Mouse (Mus musculus): ENCODE data around the gene Fignl2. TPM values are rescaled to one million over a fixed set of nuclear protein-coding genes. Genes with fewer than 3 reads are reported as not detected.
A peak's percentile ranks its signal among the peaks of the same experiment; 100 is the strongest.

Gene Fignl2
- total and polyA plus RNA-seq, 2 experiments = 1.8 to 6.4 TPM

DNA sequence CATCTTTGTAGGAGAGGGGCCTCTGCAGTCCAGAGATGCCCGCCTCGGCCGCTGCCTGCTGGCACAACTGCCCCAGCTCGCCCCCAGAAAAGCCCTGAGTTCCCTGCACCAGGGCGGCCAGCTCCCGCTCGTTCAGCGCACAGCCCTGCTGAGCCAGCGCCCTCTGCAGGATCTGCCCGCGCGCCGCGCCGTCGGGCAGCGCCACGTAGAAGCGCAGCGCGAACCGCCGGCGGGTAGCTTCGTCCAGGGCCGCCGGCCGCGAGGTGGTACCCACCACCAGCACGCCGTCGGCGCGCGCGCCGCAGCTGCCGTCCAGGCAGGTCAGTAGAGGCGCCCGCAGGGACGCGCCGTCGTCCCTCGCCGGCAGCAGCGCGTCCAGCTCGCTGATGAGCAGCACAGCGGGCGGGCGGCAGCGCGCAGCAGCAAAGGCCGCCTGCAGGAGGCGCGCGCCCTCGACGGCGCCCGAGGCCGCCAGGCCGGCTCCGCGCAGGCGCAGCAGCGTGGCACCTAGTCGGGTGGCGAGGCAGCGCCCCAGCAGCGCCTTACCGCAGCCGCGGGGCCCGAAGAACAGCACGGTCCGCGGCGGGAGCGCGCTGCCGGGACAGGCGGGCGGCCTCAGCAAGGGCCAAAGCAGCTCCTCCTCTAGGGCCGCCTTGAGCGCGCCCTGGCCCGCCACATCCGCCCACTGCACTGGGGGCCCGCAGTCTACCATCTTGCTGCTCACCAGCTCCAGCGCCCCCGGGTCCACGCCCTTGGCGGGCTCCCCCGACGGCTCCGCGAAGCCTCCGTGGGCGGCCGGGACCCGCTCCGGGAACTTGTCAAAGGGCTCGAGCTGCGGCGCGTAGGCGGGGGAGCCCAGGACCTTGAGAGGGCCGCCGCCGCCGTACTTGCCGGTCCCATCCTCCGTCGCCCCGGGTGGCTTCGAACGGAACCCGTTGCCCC lies 25.5 kb downstream of the Fignl2 start:
- 89% methylated on average over 120 of the region's 120 CpGs for WGBS

DNA sequence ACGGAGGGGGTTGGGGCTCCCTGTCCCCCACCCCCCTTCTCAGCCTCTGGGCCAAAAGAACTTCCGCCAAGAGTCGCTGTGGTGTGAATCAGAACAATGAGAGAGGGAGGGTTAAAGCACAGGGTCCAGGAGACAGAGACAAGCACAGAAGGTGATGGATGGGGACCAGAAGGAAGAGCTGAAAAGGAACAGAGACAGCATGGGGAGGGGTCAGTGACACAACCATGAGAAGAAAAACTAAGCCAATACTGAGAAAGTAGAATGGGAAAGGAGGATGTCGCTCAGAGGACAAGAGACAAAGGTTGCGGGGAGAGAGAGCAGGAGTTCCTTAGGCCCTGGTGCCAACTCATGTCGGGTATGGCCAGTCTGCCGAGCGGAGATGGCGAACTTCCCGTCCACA lies 26.5 kb downstream of the Fignl2 start:
- Histone ChIP-seq H3K27ac (replicated peaks; ENCODE audit: insufficient read depth, low read depth, low read length) (no peak overlapping the region), H3K4me3 (ENCODE audit: insufficient read depth, low read depth, low read length) (no peak overlapping the region), H3K36me3 (ENCODE audit: control insufficient read depth, insufficient read depth, low read length) (peaks cover 5% of the 10 kb centered on the region), H3K27me3 (ENCODE audit: control insufficient read depth, insufficient read depth, low read length) (peaks cover 4% of the 10 kb centered on the region; the same call in 1 of the 2 replicates), H3K4me1 (ENCODE audit: control insufficient read depth, insufficient read depth, low read length) (no peaks in the 10 kb centered on the region), H3K9ac (ENCODE audit: low read depth, low read length) (no peak overlapping the region), H3K79me2 (ENCODE audit: control insufficient read depth, insufficient read depth, low read length) (no peaks in the 10 kb centered on the region)
- WGBS = 94% methylated on average over 10 of the region's 10 CpGs
- DNase-seq (ENCODE audit: extremely low read depth, low read depth, low spot score) = no peak
- no peak for TF ChIP-seq POLR2A (IDR thresholded peaks at IDR 0.05; ENCODE audit: extremely low read depth, insufficient read depth, low read length)
- no peak for TF ChIP-seq CTCF (IDR thresholded peaks at IDR 0.05; ENCODE audit: low read depth, low read length)

More for the DNA sequence above, 25.5 kb downstream of the Fignl2 start:
- DNase-seq (ENCODE audit: extremely low read depth, low read depth, low spot score) = no peak
- peaks cover 5% of the 10 kb centered on the region for H3K36me3 ChIP-seq (ENCODE audit: control insufficient read depth, insufficient read depth, low read length)
- no peak overlapping the region for H3K9ac ChIP-seq (ENCODE audit: low read depth, low read length)
- no peaks in the 10 kb centered on the region for H3K27me3 ChIP-seq (ENCODE audit: control insufficient read depth, insufficient read depth, low read length)
- H3K4me3 ChIP-seq (ENCODE audit: insufficient read depth, low read depth, low read length) = no peak overlapping the region
- H3K27ac ChIP-seq (replicated peaks; ENCODE audit: insufficient read depth, low read depth, low read length) = no peak overlapping the region
- H3K4me1 ChIP-seq (ENCODE audit: control insufficient read depth, insufficient read depth, low read length) = no peaks in the 10 kb centered on the region
- H3K79me2 ChIP-seq (ENCODE audit: control insufficient read depth, insufficient read depth, low read length) = no peaks in the 10 kb centered on the region; the same call in 1 of the 2 replicates
- TF ChIP-seq CTCF (IDR thresholded peaks at IDR 0.05; ENCODE audit: low read depth, low read length) = no peak
- TF ChIP-seq POLR2A (IDR thresholded peaks at IDR 0.05; ENCODE audit: extremely low read depth, insufficient read depth, low read length) = no peak

DNA sequence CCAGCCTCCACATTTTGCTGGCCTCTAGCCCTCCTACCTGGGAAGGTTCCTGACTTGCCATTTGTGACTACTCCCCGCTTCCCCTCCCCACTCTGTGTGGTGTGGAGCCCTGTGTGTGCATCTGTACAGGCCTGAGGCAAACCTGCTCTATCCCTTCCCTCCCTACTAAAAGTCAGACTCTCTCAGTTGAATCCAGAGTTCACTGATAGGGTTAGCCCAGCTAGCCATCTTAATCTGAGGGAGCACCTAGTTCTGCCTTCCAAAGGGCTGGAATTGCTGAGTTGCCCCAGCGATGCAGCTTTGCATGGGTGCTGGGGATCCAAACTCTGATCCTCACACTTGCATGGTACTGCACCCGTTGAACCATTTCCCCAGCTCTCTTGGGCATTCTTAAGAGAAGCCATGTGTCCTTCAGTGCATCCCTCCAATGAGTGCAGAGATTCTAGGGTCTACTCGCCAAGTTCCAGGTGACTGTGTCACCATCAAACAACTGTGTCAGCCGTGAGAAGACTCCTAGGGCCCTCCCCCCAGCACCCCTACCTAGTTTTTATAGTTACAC lies 29.9 kb downstream of the Fignl2 start:
- Histone ChIP-seq H3K4me1 (ENCODE audit: control insufficient read depth, insufficient read depth, low read length) (no peaks in the 10 kb centered on the region), H3K27ac (replicated peaks; ENCODE audit: insufficient read depth, low read depth, low read length) (no peak overlapping the region), H3K27me3 (ENCODE audit: control insufficient read depth, insufficient read depth, low read length) (peaks cover 13% of the 10 kb centered on the region), H3K9ac (ENCODE audit: low read depth, low read length) (no peak overlapping the region), H3K36me3 (ENCODE audit: control insufficient read depth, insufficient read depth, low read length) (no peaks in the 10 kb centered on the region; the same call in 1 of the 2 replicates), H3K4me3 (ENCODE audit: insufficient read depth, low read depth, low read length) (no peak overlapping the region), H3K79me2 (ENCODE audit: control insufficient read depth, insufficient read depth, low read length) (no peaks in the 10 kb centered on the region)
- TF ChIP-seq POLR2A (IDR thresholded peaks at IDR 0.05; ENCODE audit: extremely low read depth, insufficient read depth, low read length) (no peak), CTCF (IDR thresholded peaks at IDR 0.05; ENCODE audit: low read depth, low read length) (no peak)
- DNase-seq (ENCODE audit: extremely low read depth, low read depth, low spot score) = no peak
- WGBS = 54% methylated on average over 5 of the region's 5 CpGs

DNA sequence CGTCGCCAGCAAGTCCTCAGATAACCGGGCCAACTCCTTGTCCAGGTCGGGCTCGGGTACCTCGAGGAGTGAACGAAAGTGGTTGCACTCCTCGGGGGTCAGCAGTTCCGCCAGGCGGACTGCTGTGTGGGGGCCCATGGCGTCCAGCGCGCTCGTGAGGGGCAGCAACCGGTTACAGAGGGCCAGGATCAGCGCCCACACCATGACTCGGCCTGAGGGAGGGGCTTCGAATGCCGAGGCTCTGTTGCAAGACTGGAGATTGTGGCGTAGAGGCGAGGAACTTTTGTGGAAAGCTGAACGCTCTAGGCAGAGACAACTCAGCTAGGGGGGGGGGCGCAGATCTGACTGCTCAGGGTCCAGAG lies 31.2 kb downstream of the Fignl2 start, which contains the start of gene Gm47841:
Gene Gm47841, minus strand, starts transcription at position 204 of the 362 bp plus-strand sequence.
- no peak within 1 kb of the TSS for H3K27ac ChIP-seq (replicated peaks; ENCODE audit: insufficient read depth, low read depth, low read length)
- no peaks in the 10 kb centered on the region for H3K4me1 ChIP-seq (ENCODE audit: control insufficient read depth, insufficient read depth, low read length)
- no peak for DNase-seq (ENCODE audit: extremely low read depth, low read depth, low spot score)
- peak within 1 kb of the TSS; percentile 13; the same call in 1 of the 2 replicates for H3K4me3 ChIP-seq (ENCODE audit: insufficient read depth, low read depth, low read length)
- H3K9ac ChIP-seq (ENCODE audit: low read depth, low read length) = 0 out of 2 replicates have a peak within 1 kb of the TSS, but pooled peaks have one; percentile 0
- no peak for TF ChIP-seq POLR2A (IDR thresholded peaks at IDR 0.05; ENCODE audit: extremely low read depth, insufficient read depth, low read length)
- no peak for TF ChIP-seq CTCF (IDR thresholded peaks at IDR 0.05; ENCODE audit: low read depth, low read length)
- 10% methylated on average over 23 of the region's 23 CpGs for WGBS
- no peaks in the 10 kb centered on the region for H3K79me2 ChIP-seq (ENCODE audit: control insufficient read depth, insufficient read depth, low read length)
- H3K27me3 ChIP-seq (ENCODE audit: control insufficient read depth, insufficient read depth, low read length) = peaks cover 18% of the 10 kb centered on the region
- no peaks in the 10 kb centered on the region for H3K36me3 ChIP-seq (ENCODE audit: control insufficient read depth, insufficient read depth, low read length)

DNA sequence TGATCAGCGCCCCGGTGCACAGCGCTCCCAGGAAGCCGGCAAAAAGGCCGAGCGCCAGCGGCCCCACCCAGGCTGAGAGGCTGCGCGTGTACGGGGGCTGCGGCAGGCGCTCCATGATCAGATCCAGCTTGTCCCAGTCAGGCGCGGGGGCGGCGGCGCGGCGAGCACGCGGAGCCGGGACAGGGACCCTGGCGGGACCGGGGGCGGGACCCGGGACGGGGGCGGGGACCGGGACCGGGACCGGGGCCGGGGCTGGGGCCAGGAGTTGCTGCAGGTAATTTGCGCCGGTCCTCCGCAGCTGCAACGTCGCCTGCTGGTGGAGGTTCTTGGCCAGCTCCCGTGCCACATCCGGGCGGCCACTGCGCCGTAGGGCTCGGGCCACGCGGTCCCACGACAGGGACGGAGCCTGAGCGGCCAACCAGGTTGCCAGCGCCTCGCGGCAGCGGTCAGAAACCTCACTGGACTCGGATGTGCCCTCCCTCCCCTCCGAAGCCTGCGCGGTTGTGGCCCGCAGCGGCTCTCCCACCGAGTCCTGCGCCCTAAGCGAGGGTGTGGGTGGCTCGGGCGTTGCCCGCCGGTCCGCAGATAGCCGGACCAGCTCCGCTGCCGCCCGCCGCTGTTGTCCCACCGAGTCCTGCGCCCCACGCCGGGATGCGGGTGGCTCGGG lies 31.7 kb downstream of the Fignl2 start:
- Histone ChIP-seq H3K4me1 (ENCODE audit: control insufficient read depth, insufficient read depth, low read length) (no peaks in the 10 kb centered on the region), H3K27ac (replicated peaks; ENCODE audit: insufficient read depth, low read depth, low read length) (no peak overlapping the region), H3K4me3 (ENCODE audit: insufficient read depth, low read depth, low read length) (peak overlapping the region; percentile 13; the same call in 1 of the 2 replicates), H3K79me2 (ENCODE audit: control insufficient read depth, insufficient read depth, low read length) (no peaks in the 10 kb centered on the region), H3K27me3 (ENCODE audit: control insufficient read depth, insufficient read depth, low read length) (peaks cover 18% of the 10 kb centered on the region), H3K36me3 (ENCODE audit: control insufficient read depth, insufficient read depth, low read length) (no peaks in the 10 kb centered on the region), H3K9ac (ENCODE audit: low read depth, low read length) (0 out of 2 replicates have a peak overlapping the region, but pooled peaks have one; percentile 0)
- no peak for DNase-seq (ENCODE audit: extremely low read depth, low read depth, low spot score)
- WGBS = 2% methylated on average over 66 of the region's 77 CpGs
- TF ChIP-seq CTCF (IDR thresholded peaks at IDR 0.05; ENCODE audit: low read depth, low read length) = no peak
- TF ChIP-seq POLR2A (IDR thresholded peaks at IDR 0.05; ENCODE audit: extremely low read depth, insufficient read depth, low read length) = no peak

All from liver, adult 2 months (tissue).